Mouse (Mus musculus): ENCODE data around the gene Mknk2.

GRCm38 (mm10) chr10:80695801-80696501, 18.0 kb upstream of the Mknk2 start:
- no peak for TF ChIP-seq CTCF (conservative IDR thresholded peaks at IDR 0.05; ENCODE audit: low read length)
- no peak for TF ChIP-seq NANOG (IDR thresholded peaks at IDR 0.05; ENCODE audit: borderline replicate concordance, low read length)
- no peak for TF ChIP-seq POU5F1 (IDR thresholded peaks at IDR 0.05; ENCODE audit: borderline replicate concordance, low read length)
